Mouse (Mus musculus) E14TG2a.4 (cell line): ENCODE results near the gene Ubap1.

Experiments
- H3K27me3 ChIP-seq: 2 replicates; pipeline ENCODE4 v1.6.1; 2014; ENCODE audit warnings: low read length, control low read depth; ENCODE audit not compliant: insufficient read depth
- H3K36me3 ChIP-seq: 2 replicates; pipeline ENCODE4 v1.6.1; 2014; ENCODE audit warnings: low read length, control low read depth; ENCODE audit not compliant: insufficient read depth
- H3K4me1 ChIP-seq: replicated peaks from 2 replicates; pipeline ENCODE4 v1.6.1; 2014; ENCODE audit warnings: low read depth, low read length, control low read depth
- H3K4me3 ChIP-seq: replicated peaks from 2 replicates; pipeline ENCODE4 v1.5.1; 2014; ENCODE audit warnings: mild to moderate bottlenecking, low read length
- H3K9me3 ChIP-seq: 2 replicates; pipeline ENCODE4 v1.6.1; 2014; ENCODE audit warnings: low read length, control low read depth
- CTCF ChIP-seq: conservative IDR thresholded peaks from 2 replicates; pipeline ENCODE4 v1.5.1; 2014; ENCODE audit warnings: low read length
- NANOG ChIP-seq: IDR thresholded peaks from 2 replicates; pipeline ENCODE4 v1.6.1; 2014; ENCODE audit warnings: borderline replicate concordance, low read length, mixed read lengths
- POU5F1 ChIP-seq: IDR thresholded peaks from 2 replicates; pipeline ENCODE4 v1.6.1; 2014; ENCODE audit warnings: low read length, borderline replicate concordance

The Ubap1 gene

GRCm38 (mm10) chr4:41346011-41346410 lies 2.8 kb upstream of the Ubap1 start:
- no peak overlapping the region for H3K4me3 ChIP-seq
- TF ChIP-seq CTCF (no peak), POU5F1 (no peak), NANOG (no peak)
- no peaks in the 10 kb centered on the region for H3K27me3 ChIP-seq
- peaks cover 24% of the 10 kb centered on the region for H3K4me1 ChIP-seq
- H3K36me3 ChIP-seq = no peaks in the 10 kb centered on the region
- no peaks in the 10 kb centered on the region for H3K9me3 ChIP-seq

GRCm38 (mm10) chr4:41347839-41348238 lies 957 bp upstream of the Ubap1 start:
- TF ChIP-seq CTCF (no peak), NANOG (no peak), POU5F1 (no peak)
- peaks cover 33% of the 10 kb centered on the region for H3K4me1 ChIP-seq
- H3K36me3 ChIP-seq = 0 out of 2 replicates have a peak, but pooled peaks cover 1% of the 10 kb centered on the region
- H3K9me3 ChIP-seq = no peaks in the 10 kb centered on the region
- no peaks in the 10 kb centered on the region for H3K27me3 ChIP-seq
- H3K4me3 ChIP-seq = no peak overlapping the region

GRCm38 (mm10) chr4:41349199-41349591 lies 399 bp downstream of the Ubap1 start:
- Histone ChIP-seq H3K36me3 (0 out of 2 replicates have a peak, but pooled peaks cover 4% of the 10 kb centered on the region), H3K9me3 (no peaks in the 10 kb centered on the region), H3K4me3 (peak overlapping the region; percentile 87), H3K27me3 (no peaks in the 10 kb centered on the region), H3K4me1 (peaks cover 38% of the 10 kb centered on the region)
- TF ChIP-seq POU5F1 = no peak
- no peak for TF ChIP-seq CTCF

GRCm38 (mm10) chr4:41352758-41353157 lies 4.0 kb downstream of the Ubap1 start:
- peaks cover 16% of the 10 kb centered on the region for H3K36me3 ChIP-seq
- no peaks in the 10 kb centered on the region for H3K9me3 ChIP-seq
- H3K27me3 ChIP-seq = no peaks in the 10 kb centered on the region
- H3K4me1 ChIP-seq = peaks cover 63% of the 10 kb centered on the region
- TF ChIP-seq POU5F1 (no peak), CTCF (no peak), NANOG (no peak)
- no peak overlapping the region for H3K4me3 ChIP-seq

GRCm38 (mm10) chr4:41353265-41353664 lies 4.5 kb downstream of the Ubap1 start:
- Histone ChIP-seq H3K27me3 (no peaks in the 10 kb centered on the region), H3K4me1 (peaks cover 64% of the 10 kb centered on the region), H3K4me3 (no peak overlapping the region), H3K36me3 (peaks cover 20% of the 10 kb centered on the region), H3K9me3 (no peaks in the 10 kb centered on the region)
- TF ChIP-seq NANOG = no peak
- TF ChIP-seq POU5F1 = no peak
- TF ChIP-seq CTCF = no peak

GRCm38 (mm10) chr4:41357154-41357553 lies 8.4 kb downstream of the Ubap1 start:
- peaks cover 52% of the 10 kb centered on the region for H3K4me1 ChIP-seq
- H3K36me3 ChIP-seq = peaks cover 28% of the 10 kb centered on the region
- no peaks in the 10 kb centered on the region for H3K9me3 ChIP-seq
- TF ChIP-seq POU5F1 = no peak
- no peak for TF ChIP-seq CTCF
- TF ChIP-seq NANOG = peak; percentile 74
- H3K27me3 ChIP-seq = no peaks in the 10 kb centered on the region
- no peak overlapping the region for H3K4me3 ChIP-seq

GRCm38 (mm10) chr4:41358669-41359068 lies 9.9 kb downstream of the Ubap1 start:
- Histone ChIP-seq H3K27me3 (no peaks in the 10 kb centered on the region), H3K4me1 (peaks cover 59% of the 10 kb centered on the region), H3K4me3 (no peak overlapping the region), H3K36me3 (peaks cover 24% of the 10 kb centered on the region), H3K9me3 (no peaks in the 10 kb centered on the region)
- TF ChIP-seq POU5F1 (no peak), CTCF (no peak), NANOG (no peak)

- H3K36me3 ChIP-seq = peaks cover 24% of the 10 kb centered on the region
- no peak overlapping the region for H3K4me3 ChIP-seq
- H3K4me1 ChIP-seq = peaks cover 62% of the 10 kb centered on the region
- TF ChIP-seq CTCF (no peak), POU5F1 (no peak), NANOG (no peak)
- H3K9me3 ChIP-seq = no peaks in the 10 kb centered on the region
- no peaks in the 10 kb centered on the region for H3K27me3 ChIP-seq
Observed at GRCm38 (mm10) chr4:41359358-41359757, 10.6 kb downstream of the Ubap1 start.

- H3K36me3 ChIP-seq = peaks cover 15% of the 10 kb centered on the region
- no peaks in the 10 kb centered on the region for H3K27me3 ChIP-seq
- H3K9me3 ChIP-seq = no peaks in the 10 kb centered on the region
- no peak for TF ChIP-seq POU5F1
- TF ChIP-seq CTCF = no peak
- TF ChIP-seq NANOG = no peak
- no peak overlapping the region for H3K4me3 ChIP-seq
- H3K4me1 ChIP-seq = peaks cover 55% of the 10 kb centered on the region
Observed at GRCm38 (mm10) chr4:41361059-41361458, 12.3 kb downstream of the Ubap1 start.
